Mouse (Mus musculus) small intestine, adult 2 months (tissue): ENCODE measurements around the gene Plcz1.

Source experiments
- CTCF ChIP-seq: fragments of 200-500 bp; IDR thresholded peaks from 2 replicates; pipeline ENCODE4 v1.5.1; 2012; ENCODE audit warnings: low read depth, mild to moderate bottlenecking, control low read depth, inconsistent platforms, low read length, moderate library complexity, mixed read lengths; ENCODE audit not compliant: insufficient replicate concordance, insufficient read length; ENCODE audit errors: extremely low read depth
- POLR2A ChIP-seq: fragments of 200-500 bp; IDR thresholded peaks from 2 replicates; pipeline ENCODE4 v1.6.1; 2012; ENCODE audit warnings: low read depth, mild to moderate bottlenecking, control low read depth, inconsistent platforms, low read length, moderate library complexity

- TF ChIP-seq CTCF: no peak
- TF ChIP-seq POLR2A: no peak
Measured at GRCm38 (mm10) chr6:139964895-139965294, 76.4 kb downstream of the Plcz1 start.
